Mouse (Mus musculus) forebrain, embryonic 11.5 days (tissue): Measurements from ENCODE around the gene Klc4. TPM values are rescaled to one million over a fixed set of nuclear protein-coding genes. Genes with fewer than 3 reads are reported as not detected.
A peak's percentile ranks its signal among the peaks of the same experiment; 100 is the strongest.

Experiments used
- ATAC-seq: fragments of 200-750 bp; cut with Nextera tagmentation; replicated peaks from 2 replicates; pipeline ENCODE4 v1.8.0; 2017; ENCODE audit warnings: moderate TSS enrichment; ENCODE audit not compliant: low FRiP score
- DNase-seq: peaks from one replicate; pipeline ENCODE4 v3.0.0-alpha.2; 2017; ENCODE audit warnings: low spot score
- H3K27ac ChIP-seq: fragments of 300-500 bp; sonication (generic); 2 replicates; pipeline ENCODE4 v1.5.1; 2014; ENCODE audit warnings: low read depth, low read length
- H3K27me3 ChIP-seq: fragments of 300-500 bp; sonication (generic); 2 replicates; pipeline ENCODE4 v1.6.1; 2014; ENCODE audit warnings: mild to moderate bottlenecking, low read length, mixed read lengths; ENCODE audit not compliant: control insufficient read depth, insufficient read depth
- H3K36me3 ChIP-seq: fragments of 300-500 bp; sonication (generic); 2 replicates; pipeline ENCODE4 v1.6.1; 2014; ENCODE audit warnings: mild to moderate bottlenecking, low read length, moderate library complexity, mixed read lengths; ENCODE audit not compliant: control insufficient read depth, insufficient read depth
- H3K4me1 ChIP-seq: fragments of 300-500 bp; sonication (generic); replicated peaks from 2 replicates; pipeline ENCODE4 v1.6.1; 2014; ENCODE audit warnings: low read length, mixed read lengths; ENCODE audit not compliant: control insufficient read depth, insufficient read depth
- H3K4me2 ChIP-seq: fragments of 300-500 bp; sonication (generic); 2 replicates; pipeline ENCODE4 v1.6.1; 2014; ENCODE audit warnings: low read depth, mild to moderate bottlenecking, low read length, moderate library complexity, mixed read lengths; ENCODE audit not compliant: severe bottlenecking
- H3K4me3 ChIP-seq: fragments of 300-500 bp; sonication (generic); 2 replicates; pipeline ENCODE4 v1.5.1; 2014; ENCODE audit warnings: low read depth, low read length
- H3K9ac ChIP-seq: fragments of 300-500 bp; sonication (generic); 2 replicates; pipeline ENCODE4 v1.6.1; 2014; ENCODE audit warnings: low read length
- H3K9me3 ChIP-seq: fragments of 300-500 bp; sonication (generic); 2 replicates; pipeline ENCODE4 v1.6.1; 2016; ENCODE audit warnings: low read length, mixed read lengths; ENCODE audit not compliant: control insufficient read depth
- WGBS: fragments of 180-500 bp; shearing (Covaris S2); extraction: QIAGEN DNeasy Blood & Tissue Kit; methylation state at CpG from one replicate; pipeline ENCODE4 v1.1.7; 2014; 5-methylcytosine and 5-hydroxymethylcytosine counted together
- polyA plus RNA-seq: library from polyadenylated mRNA; unstranded; fragments of >200 nt; fragmentation: Nextera tagmentation; extraction: Ambion mirVana; gene quantifications from 2 replicates; pipeline ENCODE4 v1.2.1, GENCODE M21; 2014

The Klc4 gene
- 34.9 and 35.8 TPM in 2 replicates for polyA plus RNA-seq

DNA sequence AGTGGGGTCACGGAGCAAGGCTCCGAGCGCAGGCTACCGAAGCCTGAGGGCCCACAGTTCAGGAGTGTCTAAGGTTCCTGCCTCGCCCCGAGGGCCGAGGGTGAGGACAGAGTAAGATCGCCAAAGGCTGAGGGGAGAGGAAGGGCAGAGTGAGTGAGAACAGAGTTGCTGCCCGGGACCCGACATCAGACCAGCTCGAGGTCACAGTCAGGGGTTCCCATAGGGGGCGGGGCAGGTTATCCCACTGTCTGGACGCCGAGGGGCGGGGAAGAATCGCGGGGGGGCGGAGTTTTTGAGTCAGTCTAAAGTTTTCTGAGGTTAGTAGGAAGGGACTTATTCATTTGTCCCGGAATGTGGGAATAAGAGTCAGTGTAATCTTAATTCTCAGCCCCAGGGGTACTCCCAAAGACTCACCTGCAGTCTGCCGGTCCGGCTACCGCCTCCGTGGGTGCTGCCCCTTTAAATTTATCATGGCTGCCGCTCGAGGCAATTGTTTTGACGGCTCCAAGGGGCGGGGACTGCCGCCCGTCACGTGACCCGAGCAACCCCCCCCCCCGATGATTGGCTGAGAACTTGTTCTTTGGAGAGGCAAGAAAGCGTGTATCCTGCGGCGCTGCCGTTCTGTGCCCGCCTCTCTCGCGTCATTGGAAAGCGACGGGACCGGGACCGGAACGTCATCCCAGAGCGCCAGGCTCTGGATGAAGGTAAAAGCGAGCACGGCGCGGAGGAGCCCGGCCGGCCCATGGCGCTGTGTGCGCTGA lies at the start of gene Klc4, which contains the start of gene Mrpl2:
TSS of gene Klc4 (minus strand) at position 462 of the 761 bp plus-strand sequence.
TSS of gene Mrpl2 (plus strand) at position 669 of the 761 bp plus-strand sequence.
- H3K9me3 ChIP-seq, result no peaks in the 10 kb centered on the region
- no peak within 1 kb of the TSS for H3K27ac ChIP-seq
- peak within 1 kb of the TSS; percentile 96 for H3K4me2 ChIP-seq
- peak within 1 kb of the TSS; percentile 68 for H3K4me3 ChIP-seq
- peak within 1 kb of the TSS; percentile 77 for H3K9ac ChIP-seq
- DNase-seq, result peak; percentile 100
- H3K36me3 ChIP-seq, result no peaks in the 10 kb centered on the region
- ATAC-seq, result peak; percentile 73
- no peaks in the 10 kb centered on the region for H3K27me3 ChIP-seq
- WGBS, result 1% methylated on average over 53 of the region's 53 CpGs
- H3K4me1 ChIP-seq, result peaks cover 16% of the 10 kb centered on the region

- 86% methylated on average over 1 of the region's 1 CpGs for WGBS
- H3K4me2 ChIP-seq, result no peak overlapping the region
- no peak overlapping the region for H3K27ac ChIP-seq
- no peak overlapping the region for H3K9ac ChIP-seq
- H3K4me1 ChIP-seq, result no peaks in the 10 kb centered on the region
- H3K9me3 ChIP-seq, result no peaks in the 10 kb centered on the region
- no peak for ATAC-seq
- no peak overlapping the region for H3K4me3 ChIP-seq
- no peak for DNase-seq
- no peaks in the 10 kb centered on the region for H3K27me3 ChIP-seq
- H3K36me3 ChIP-seq, result no peaks in the 10 kb centered on the region; the same call in 1 of the 2 replicates
Observed at GRCm38 (mm10) chr17:46694517-46695063, 48.8 kb upstream of the Klc4 start.

- no peak for DNase-seq
- Histone ChIP-seq H3K4me1 (no peaks in the 10 kb centered on the region), H3K9me3 (no peaks in the 10 kb centered on the region), H3K9ac (no peak overlapping the region), H3K4me3 (no peak overlapping the region), H3K36me3 (no peaks in the 10 kb centered on the region; the same call in 1 of the 2 replicates), H3K4me2 (no peak overlapping the region), H3K27me3 (no peaks in the 10 kb centered on the region), H3K27ac (no peak overlapping the region)
- ATAC-seq, result no peak
- 87% methylated on average over 2 of the region's 2 CpGs for WGBS
Observed at GRCm38 (mm10) chr17:46691390-46691789, 45.6 kb upstream of the Klc4 start.

GRCm38 (mm10) chr17:46690665-46691064 lies 44.8 kb upstream of the Klc4 start:
- 91% methylated on average over 12 of the region's 12 CpGs for WGBS

GRCm38 (mm10) chr17:46685913-46686312 lies 40.1 kb upstream of the Klc4 start:
- Histone ChIP-seq H3K4me3 (no peak overlapping the region), H3K36me3 (peaks cover 12% of the 10 kb centered on the region; the same call in 1 of the 2 replicates), H3K9ac (no peak overlapping the region), H3K27ac (no peak overlapping the region), H3K4me1 (peaks cover 5% of the 10 kb centered on the region; the same call in 1 of the 2 replicates), H3K9me3 (no peaks in the 10 kb centered on the region), H3K4me2 (no peak overlapping the region), H3K27me3 (no peaks in the 10 kb centered on the region)
- no peak for ATAC-seq
- WGBS, result 90% methylated on average over 6 of the region's 6 CpGs
- no peak for DNase-seq

More at GRCm38 (mm10) chr17:46690665-46691064, 44.8 kb upstream of the Klc4 start:
- DNase-seq (no peak), ATAC-seq (no peak)
- H3K9me3 ChIP-seq, result no peaks in the 10 kb centered on the region
- no peak overlapping the region for H3K9ac ChIP-seq
- no peak overlapping the region for H3K4me2 ChIP-seq
- no peaks in the 10 kb centered on the region for H3K4me1 ChIP-seq
- H3K36me3 ChIP-seq, result no peaks in the 10 kb centered on the region; the same call in 1 of the 2 replicates
- H3K27ac ChIP-seq, result no peak overlapping the region
- no peak overlapping the region for H3K4me3 ChIP-seq
- H3K27me3 ChIP-seq, result no peaks in the 10 kb centered on the region

DNA sequence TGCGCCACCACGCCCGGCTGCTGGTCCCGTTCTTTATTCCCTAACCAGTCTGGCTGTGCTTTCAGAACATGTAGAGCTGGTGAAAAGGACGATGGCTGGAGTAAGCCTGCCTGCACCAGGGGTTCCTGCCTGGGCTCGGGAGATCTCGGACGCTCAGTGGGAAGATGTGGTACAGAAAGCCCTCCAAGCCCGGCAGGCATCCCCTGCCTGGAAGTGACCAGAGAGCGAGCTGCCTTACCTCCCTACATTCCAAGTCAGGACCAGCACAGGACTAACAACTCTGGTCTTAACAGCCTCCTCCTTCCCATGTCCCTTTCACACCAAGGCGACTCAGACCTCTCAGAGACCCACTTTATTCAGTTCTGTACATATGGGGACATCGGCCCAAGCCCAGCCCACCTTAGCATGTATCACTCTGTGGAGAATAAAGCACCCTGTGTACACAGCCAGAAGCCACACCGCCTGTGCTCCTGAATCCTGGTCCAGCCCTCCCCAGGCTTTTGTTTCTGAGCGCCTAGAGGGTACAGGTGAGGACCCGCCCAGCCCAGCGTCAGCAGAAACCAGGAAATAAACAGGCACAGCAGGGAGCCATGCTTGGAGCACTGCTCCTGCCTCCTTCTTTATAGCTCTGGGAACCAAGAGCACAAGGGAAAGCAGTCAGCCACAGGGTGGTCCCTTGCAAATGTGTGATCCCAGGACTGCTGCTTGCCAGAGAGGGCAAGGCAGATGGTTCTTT lies 37.0 kb upstream of the Klc4 start:
- no peaks in the 10 kb centered on the region for H3K27me3 ChIP-seq
- DNase-seq, result no peak
- no peak overlapping the region for H3K4me2 ChIP-seq
- H3K4me3 ChIP-seq, result no peak overlapping the region
- no peaks in the 10 kb centered on the region for H3K9me3 ChIP-seq
- no peak overlapping the region for H3K9ac ChIP-seq
- no peak overlapping the region for H3K27ac ChIP-seq
- H3K4me1 ChIP-seq, result peaks cover 8% of the 10 kb centered on the region; the same call in 1 of the 2 replicates
- H3K36me3 ChIP-seq, result peaks cover 12% of the 10 kb centered on the region; the same call in 1 of the 2 replicates
- WGBS, result 83% methylated on average over 16 of the region's 16 CpGs
- ATAC-seq, result no peak

DNA sequence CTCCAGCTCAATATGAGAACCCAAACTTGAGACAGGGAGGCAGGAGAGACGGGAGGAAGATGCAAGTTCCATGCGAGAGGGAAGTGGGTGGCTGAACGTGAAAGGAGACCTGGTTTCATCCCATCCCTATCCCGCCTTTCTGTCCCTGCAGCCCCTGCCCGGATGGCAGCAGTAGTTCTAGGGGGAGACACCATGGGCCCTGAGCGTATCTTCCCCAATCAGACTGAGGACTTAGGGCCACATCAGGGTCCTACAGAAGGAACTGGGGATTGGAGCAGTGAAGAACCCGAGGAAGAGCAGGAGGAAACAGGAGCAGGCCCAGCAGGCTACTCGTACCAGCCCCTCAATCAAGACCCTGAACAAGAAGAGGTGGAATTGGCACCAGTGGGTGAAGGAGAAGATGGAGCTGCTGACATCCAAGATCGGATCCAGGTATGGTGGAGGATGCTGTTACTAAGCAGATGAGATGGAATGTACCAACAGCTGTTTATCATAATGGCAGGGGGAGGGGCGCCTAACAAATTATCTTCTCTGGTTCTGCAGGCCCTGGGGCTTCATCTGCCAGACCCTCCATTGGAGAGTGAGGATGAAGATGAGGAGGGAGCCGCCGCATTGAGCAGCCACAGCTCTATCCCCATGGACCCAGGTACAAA lies 35.8 kb upstream of the Klc4 start:
- Histone ChIP-seq H3K4me3 (peak overlapping the region; percentile 84), H3K27me3 (no peaks in the 10 kb centered on the region), H3K9me3 (no peaks in the 10 kb centered on the region), H3K4me1 (peaks cover 8% of the 10 kb centered on the region; the same call in 1 of the 2 replicates), H3K4me2 (peak overlapping the region; percentile 66), H3K36me3 (peaks cover 12% of the 10 kb centered on the region; the same call in 1 of the 2 replicates), H3K9ac (peak overlapping the region; percentile 55), H3K27ac (0 out of 2 replicates have a peak overlapping the region, but pooled peaks have one; percentile 1)
- ATAC-seq, result no peak
- 29% methylated on average over 12 of the region's 12 CpGs for WGBS
- DNase-seq, result no peak
